Mouse (Mus musculus) ES-Bruce4 (cell line): ENCODE measurements around the gene Rhbdd2.

ENCODE experiments used
- CTCF ChIP-seq: IDR thresholded peaks from one replicate; pipeline ENCODE4 v1.8.1; 2011; ENCODE audit warnings: low read depth, low read length
- EP300 ChIP-seq: IDR thresholded peaks from 2 replicates; pipeline ENCODE4 v1.6.1; 2011; ENCODE audit warnings: low read depth, low read length; ENCODE audit not compliant: insufficient read depth

DNA sequence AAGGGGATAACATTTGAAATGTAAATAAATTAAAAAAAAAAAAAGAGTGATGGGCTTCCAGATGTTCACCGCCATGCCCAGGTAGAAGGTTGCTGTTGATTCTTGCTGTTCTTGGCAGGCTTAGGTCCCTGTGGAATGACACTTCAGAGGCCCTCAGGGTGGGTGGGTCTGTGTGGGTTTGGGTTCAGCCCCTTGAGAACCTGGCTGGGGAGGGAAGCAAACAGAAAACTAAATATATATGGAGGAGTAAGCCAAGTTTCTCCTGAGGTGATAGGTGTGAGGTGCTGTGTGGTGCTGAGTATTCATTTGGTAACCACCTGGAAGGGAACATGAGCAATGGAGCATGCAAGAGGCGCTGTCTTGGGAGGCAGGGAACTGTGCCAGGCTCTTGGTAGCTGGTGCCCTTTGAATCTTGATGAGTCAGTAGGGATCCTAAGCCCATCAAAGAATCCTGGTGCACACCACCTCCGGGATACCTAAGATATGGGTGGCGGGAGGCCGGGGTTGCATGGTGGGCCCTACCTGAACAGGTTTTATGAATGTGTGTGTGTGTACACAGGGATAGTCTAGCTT is 60.9 kb downstream of the Rhbdd2 start:
- no peak for TF ChIP-seq EP300
- no peak for TF ChIP-seq CTCF
